Mouse (Mus musculus): Measurements from ENCODE around the gene Kras.

DNA sequence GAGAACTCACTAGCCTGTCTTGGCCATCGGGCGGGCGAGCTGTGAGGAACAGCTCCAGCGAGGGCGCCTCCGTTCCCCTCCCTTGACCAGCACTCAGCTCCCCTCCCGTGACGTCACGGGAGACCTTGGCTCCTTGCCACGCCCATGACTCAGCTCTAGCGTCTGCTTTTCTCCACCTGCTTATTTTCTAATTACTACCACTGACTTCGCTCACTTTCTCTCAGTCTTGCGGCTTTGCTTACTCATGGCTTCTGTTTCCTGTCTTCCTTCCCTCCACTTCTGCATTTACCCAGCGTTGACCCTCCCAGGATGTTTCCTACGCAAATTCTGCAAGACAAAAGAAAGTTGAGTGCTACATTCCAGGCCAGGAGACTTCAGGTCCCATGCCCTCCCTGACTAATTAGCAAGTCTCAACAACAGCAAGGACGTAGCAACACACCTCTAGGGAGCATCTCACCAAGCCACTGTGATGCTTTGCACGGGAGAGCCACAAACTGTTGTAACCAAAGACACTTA lies 26.3 kb upstream of the Kras start:
- TF ChIP-seq CTCF (IDR thresholded peaks at IDR 0.05; ENCODE audit: low read depth, low read length) (no peak), POLR2A (IDR thresholded peaks at IDR 0.05; ENCODE audit: insufficient read depth, low read length) (no peak)

Data from ES-Bruce4 (cell line).